Mouse (Mus musculus) intestine, embryonic 14.5 days (tissue): ENCODE data around the gene Klhl35. TPM values are rescaled to one million over a fixed set of nuclear protein-coding genes. Genes with fewer than 3 reads are reported as not detected.
A peak's percentile ranks its signal among the peaks of the same experiment; 100 is the strongest.

ENCODE experiments used
- ATAC-seq: fragments of 200-750 bp; cut with Nextera tagmentation; replicated peaks from 2 replicates; pipeline ENCODE4 v1.8.0; 2017; ENCODE audit warnings: low read depth, moderate number of reproducible peaks, moderate TSS enrichment, moderate library complexity; ENCODE audit not compliant: low FRiP score, low TSS enrichment
- DNase-seq: peaks from one replicate; pipeline ENCODE4 v3.0.0-alpha.2; 2018; ENCODE audit warnings: low spot score
- H3K27ac ChIP-seq: fragments of 300-500 bp; sonication (generic); 2 replicates; pipeline ENCODE4 v1.5.1; 2014; ENCODE audit warnings: low read depth, mild to moderate bottlenecking, control low read depth
- H3K27me3 ChIP-seq: fragments of 300-500 bp; sonication (generic); replicated peaks from 2 replicates; pipeline ENCODE4 v1.6.1; 2014; ENCODE audit warnings: low read length, control low read depth; ENCODE audit not compliant: control insufficient read depth, insufficient read depth
- H3K36me3 ChIP-seq: fragments of 300-500 bp; sonication (generic); 2 replicates; pipeline ENCODE4 v1.6.1; 2014; ENCODE audit warnings: low read length, control low read depth; ENCODE audit not compliant: control insufficient read depth, insufficient read depth
- H3K4me1 ChIP-seq: fragments of 300-500 bp; sonication (generic); replicated peaks from 2 replicates; pipeline ENCODE4 v1.6.1; 2014; ENCODE audit warnings: low read length, control low read depth, mixed read lengths; ENCODE audit not compliant: control insufficient read depth, insufficient read depth
- H3K4me2 ChIP-seq: fragments of 300-500 bp; sonication (generic); 2 replicates; pipeline ENCODE4 v1.6.1; 2014; ENCODE audit warnings: low read length
- H3K4me3 ChIP-seq: fragments of 300-500 bp; sonication (generic); 2 replicates; pipeline ENCODE4 v1.5.1; 2014; ENCODE audit warnings: low read depth, low read length, control low read depth, mixed read lengths
- H3K9ac ChIP-seq: fragments of 300-500 bp; sonication (generic); 2 replicates; pipeline ENCODE4 v1.6.1; 2014; ENCODE audit warnings: mild to moderate bottlenecking, low read length
- H3K9me3 ChIP-seq: fragments of 300-500 bp; sonication (generic); 2 replicates; pipeline ENCODE4 v1.6.1; 2016; ENCODE audit warnings: low read length, control low read depth; ENCODE audit not compliant: control insufficient read depth
- WGBS: fragments of 180-500 bp; shearing (Covaris S2); extraction: QIAGEN DNeasy Blood & Tissue Kit; methylation state at CpG from one replicate; pipeline ENCODE4 v1.1.7; 2014; 5-methylcytosine and 5-hydroxymethylcytosine counted together
- polyA plus RNA-seq: library from polyadenylated mRNA; unstranded; fragments of >200 nt; fragmentation: Nextera tagmentation; extraction: Ambion mirVana; gene quantifications from 2 replicates; pipeline ENCODE4 v1.2.1, GENCODE M21; 2014

Klhl35 gene
- polyA plus RNA-seq, 1 experiment from 2014 or later, result 1.0 TPM

DNA sequence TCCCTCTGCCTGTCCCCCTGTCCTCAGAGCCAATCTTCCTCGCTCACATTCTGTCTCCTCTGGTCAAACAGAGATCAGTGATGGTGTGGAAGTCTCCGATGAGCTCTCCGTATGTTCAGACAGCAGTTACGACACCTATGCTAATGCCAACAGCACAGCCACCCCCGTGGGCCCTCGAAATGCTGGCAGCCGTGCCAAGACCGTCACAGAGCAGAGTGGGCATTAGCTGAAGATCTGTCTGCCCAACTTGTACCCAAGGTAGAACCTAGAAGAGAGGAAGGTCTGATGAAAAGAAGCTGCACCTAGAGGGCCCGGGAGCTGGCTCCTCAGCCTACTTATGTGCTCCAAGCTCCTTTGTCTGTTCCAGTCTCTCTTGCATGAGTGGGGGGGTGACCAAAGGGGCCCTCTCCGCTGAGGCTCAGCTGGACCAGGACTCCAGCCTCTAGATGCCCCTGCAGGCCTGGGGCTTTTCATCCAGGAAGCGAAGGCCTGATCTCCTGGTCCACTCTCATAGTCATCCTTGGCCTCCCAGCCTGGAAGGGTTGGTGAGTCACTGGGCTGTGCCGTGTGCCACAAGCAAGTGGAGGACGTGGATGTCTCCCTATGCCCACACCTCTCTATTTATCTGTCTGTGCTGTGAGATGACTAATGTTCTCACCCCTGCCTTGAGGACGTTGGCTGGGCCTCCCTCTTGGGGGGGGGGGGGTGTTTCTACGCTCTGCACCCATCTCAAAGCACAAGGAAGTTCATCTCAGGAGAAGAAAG, 5.7 kb upstream of the Klhl35 start:
- 88% methylated on average over 15 of the region's 15 CpGs for WGBS

DNA sequence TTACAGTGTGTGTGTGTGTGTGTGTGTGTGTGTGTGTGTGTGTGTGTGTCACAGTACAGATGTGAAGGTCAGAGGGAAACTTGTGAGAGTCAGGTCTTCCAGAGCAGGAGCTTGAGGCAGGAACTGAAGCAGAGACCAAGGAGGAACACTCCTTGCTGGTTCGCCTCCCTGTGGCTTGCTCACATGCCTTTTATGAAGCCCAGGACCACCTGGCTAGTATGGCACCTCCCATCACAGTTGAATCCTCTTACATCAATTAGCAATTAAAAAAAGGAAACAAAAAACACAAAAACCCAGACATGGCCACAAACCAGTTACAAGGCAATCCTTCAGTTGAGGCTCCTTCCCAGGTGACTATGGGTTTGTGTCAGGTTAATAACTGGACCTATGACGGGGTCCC, 2.7 kb upstream of the Klhl35 start:
- H3K4me3 ChIP-seq, result no peak overlapping the region
- H3K4me2 ChIP-seq, result no peak overlapping the region
- no peak overlapping the region for H3K27ac ChIP-seq
- H3K27me3 ChIP-seq, result no peaks in the 10 kb centered on the region
- DNase-seq, result no peak
- peaks cover 6% of the 10 kb centered on the region; the same call in 1 of the 2 replicates for H3K36me3 ChIP-seq
- no peak overlapping the region for H3K9ac ChIP-seq
- WGBS, result 87% methylated on average over 2 of the region's 2 CpGs
- peaks cover 14% of the 10 kb centered on the region for H3K4me1 ChIP-seq
- no peaks in the 10 kb centered on the region for H3K9me3 ChIP-seq
- ATAC-seq, result no peak

More for the DNA sequence above, 5.7 kb upstream of the Klhl35 start:
- no peak overlapping the region for H3K4me2 ChIP-seq
- H3K9me3 ChIP-seq, result no peaks in the 10 kb centered on the region
- no peak for ATAC-seq
- H3K9ac ChIP-seq, result no peak overlapping the region
- no peaks in the 10 kb centered on the region for H3K4me1 ChIP-seq
- no peaks in the 10 kb centered on the region for H3K27me3 ChIP-seq
- DNase-seq, result no peak
- H3K36me3 ChIP-seq, result peaks cover 6% of the 10 kb centered on the region; the same call in 1 of the 2 replicates
- no peak overlapping the region for H3K4me3 ChIP-seq
- no peak overlapping the region for H3K27ac ChIP-seq

DNA sequence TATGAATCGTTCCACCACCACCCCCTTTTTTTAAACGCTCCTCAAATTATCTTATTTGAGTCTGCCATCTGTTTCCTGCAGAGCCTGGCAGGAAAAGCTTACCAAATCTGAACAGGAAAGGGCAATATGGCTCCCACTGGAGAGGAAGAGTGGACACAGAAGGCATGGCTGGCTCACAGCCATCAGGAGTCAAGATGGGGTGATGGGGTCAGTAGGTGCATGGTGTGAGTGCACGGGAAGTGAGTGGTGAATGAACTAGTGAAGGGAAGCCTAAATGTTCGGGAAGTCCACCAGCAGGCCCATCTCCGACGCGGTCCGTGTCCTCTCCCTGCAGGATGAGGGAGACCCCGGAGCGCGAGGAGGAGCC, 2.1 kb downstream of the Klhl35 start:
- 20% methylated on average over 7 of the region's 11 CpGs for WGBS
- Histone ChIP-seq H3K4me3 (peak overlapping the region; percentile 46), H3K4me2 (peak overlapping the region; percentile 67), H3K9me3 (no peaks in the 10 kb centered on the region), H3K9ac (peak overlapping the region; percentile 66), H3K4me1 (peaks cover 14% of the 10 kb centered on the region), H3K36me3 (peaks cover 5% of the 10 kb centered on the region), H3K27ac (peak overlapping the region; percentile 91), H3K27me3 (no peaks in the 10 kb centered on the region)
- ATAC-seq (no peak; the same call in 1 of the 2 replicates), DNase-seq (no peak)

DNA sequence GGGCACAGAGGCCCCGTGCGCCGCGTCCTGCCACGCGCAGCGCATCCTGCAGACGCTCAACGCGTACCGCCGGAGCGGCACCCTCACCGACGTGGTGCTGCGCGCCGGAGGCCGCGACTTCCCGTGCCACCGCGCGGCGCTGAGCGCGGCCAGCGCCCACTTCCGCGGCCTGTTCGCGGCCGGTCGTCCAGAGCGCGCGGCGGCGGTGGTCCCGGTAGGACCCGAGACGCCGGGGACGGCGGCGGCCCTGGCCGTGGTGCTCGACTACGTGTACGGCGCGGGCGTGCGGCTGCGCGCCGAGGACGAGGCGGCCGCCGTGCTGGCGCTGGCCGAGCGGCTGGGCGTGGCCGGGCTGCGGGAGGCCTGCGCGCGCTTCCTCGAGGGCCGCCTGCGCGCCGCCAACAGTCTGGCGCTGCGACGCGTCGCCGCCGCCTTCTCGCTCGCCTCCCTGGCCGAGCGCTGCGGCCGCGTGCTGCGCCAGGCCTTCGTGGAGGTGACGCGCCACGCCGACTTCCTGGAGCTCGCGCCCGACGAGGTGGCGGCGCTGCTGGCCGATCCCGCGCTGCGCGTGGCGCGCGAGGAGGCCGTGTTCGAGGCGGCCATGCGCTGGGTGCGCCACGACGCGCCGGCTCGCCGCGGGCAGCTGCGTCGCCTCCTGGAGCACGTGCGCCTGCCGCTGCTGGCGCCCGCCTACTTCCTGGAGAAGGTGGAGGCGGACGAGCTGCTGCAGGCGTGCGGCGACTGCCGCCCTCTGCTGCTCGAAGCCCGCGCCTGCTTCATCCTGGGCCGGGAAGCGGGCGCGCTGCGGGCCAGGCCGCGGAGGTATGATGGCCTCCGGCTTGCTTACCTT, 2.7 kb downstream of the Klhl35 start:
- WGBS, result under 1% methylated on average over 130 of the region's 145 CpGs
- DNase-seq (peak; percentile 80), ATAC-seq (peak; percentile 81)
- Histone ChIP-seq H3K27me3 (no peaks in the 10 kb centered on the region), H3K36me3 (peaks cover 11% of the 10 kb centered on the region), H3K27ac (peak overlapping the region; percentile 91), H3K4me2 (peak overlapping the region; percentile 67), H3K4me1 (peaks cover 14% of the 10 kb centered on the region), H3K9me3 (no peaks in the 10 kb centered on the region), H3K4me3 (peak overlapping the region; percentile 46), H3K9ac (peak overlapping the region; percentile 66)

GRCm38 (mm10) chr7:99469680-99470405, 4.0 kb downstream of the Klhl35 start:
- DNase-seq (no peak), ATAC-seq (no peak)
- no peaks in the 10 kb centered on the region for H3K9me3 ChIP-seq
- no peak overlapping the region for H3K9ac ChIP-seq
- WGBS, result 76% methylated on average over 17 of the region's 17 CpGs
- H3K27ac ChIP-seq, result no peak overlapping the region
- H3K36me3 ChIP-seq, result peaks cover 23% of the 10 kb centered on the region
- no peaks in the 10 kb centered on the region for H3K27me3 ChIP-seq
- H3K4me3 ChIP-seq, result no peak overlapping the region
- H3K4me1 ChIP-seq, result peaks cover 14% of the 10 kb centered on the region
- H3K4me2 ChIP-seq, result no peak overlapping the region

- Histone ChIP-seq H3K4me3 (no peak overlapping the region), H3K36me3 (peaks cover 32% of the 10 kb centered on the region), H3K9ac (no peak overlapping the region), H3K27me3 (no peaks in the 10 kb centered on the region), H3K9me3 (no peaks in the 10 kb centered on the region), H3K4me1 (peaks cover 7% of the 10 kb centered on the region; the same call in 1 of the 2 replicates), H3K27ac (no peak overlapping the region), H3K4me2 (no peak overlapping the region)
- 54% methylated on average over 17 of the region's 18 CpGs for WGBS
- ATAC-seq (no peak), DNase-seq (no peak)
Observed at GRCm38 (mm10) chr7:99471578-99471977, 5.8 kb downstream of the Klhl35 start.

- H3K4me2 ChIP-seq, result no peak overlapping the region
- ATAC-seq, result no peak
- no peaks in the 10 kb centered on the region for H3K27me3 ChIP-seq
- H3K27ac ChIP-seq, result no peak overlapping the region
- WGBS, result 74% methylated on average over 14 of the region's 14 CpGs
- no peak overlapping the region for H3K4me3 ChIP-seq
- peaks cover 55% of the 10 kb centered on the region for H3K36me3 ChIP-seq
- DNase-seq, result no peak
- no peaks in the 10 kb centered on the region for H3K9me3 ChIP-seq
- no peak overlapping the region for H3K9ac ChIP-seq
- no peaks in the 10 kb centered on the region for H3K4me1 ChIP-seq
Observed at GRCm38 (mm10) chr7:99473638-99474407, 8.0 kb downstream of the Klhl35 start.
